Mouse (Mus musculus) adrenal gland, postnatal 14 days (tissue): Measurements from ENCODE around the gene Kat5. TPM values are rescaled to one million over a fixed set of nuclear protein-coding genes. Genes with fewer than 3 reads are reported as not detected.

Source experiments
- DNase-seq: peaks from one replicate; pipeline ENCODE4 v3.0.0; 2021; ENCODE audit warnings: mixed read lengths
- long read RNA-seq, 2 experiments: library from polyadenylated mRNA; stranded (forward); transcript quantifications; one replicate each; pipeline ENCODE4 v2.0.0; 2021
- total RNA-seq: library from RNA; stranded (reverse); gene quantifications from 2 replicates; pipeline ENCODE4 v1.2.3, GENCODE M21; 2021

Gene Kat5
- 54.8 and 62.0 TPM in 2 replicates for total RNA-seq
- long read RNA-seq, experiment 1, transcript Kat5-201 (14 exons, 2,154 nt): minor isoform, 14 of 57 reads
- long read RNA-seq, experiment 1, transcript Kat5-202 (12 exons, 1,905 nt): minor isoform, 6 of 57 reads
- long read RNA-seq, experiment 1, transcript Kat5-206 (13 exons, 1,386 nt): major isoform, 16 of 57 reads
- long read RNA-seq, experiment 1, partial matches to known transcripts: 12 of 57 reads
- long read RNA-seq, experiment 1, other reads (novel, unspliced or antisense): 7 of 57 reads
- long read RNA-seq, experiment 2, transcript Kat5-201 (14 exons, 2,154 nt): minor isoform, 10 of 35 reads
- long read RNA-seq, experiment 2, transcript Kat5-206 (13 exons, 1,386 nt): major isoform, 14 of 35 reads
- long read RNA-seq, experiment 2, partial matches to known transcripts: 8 of 35 reads
- long read RNA-seq, experiment 2, other reads (novel, unspliced or antisense): 2 of 35 reads

DNA sequence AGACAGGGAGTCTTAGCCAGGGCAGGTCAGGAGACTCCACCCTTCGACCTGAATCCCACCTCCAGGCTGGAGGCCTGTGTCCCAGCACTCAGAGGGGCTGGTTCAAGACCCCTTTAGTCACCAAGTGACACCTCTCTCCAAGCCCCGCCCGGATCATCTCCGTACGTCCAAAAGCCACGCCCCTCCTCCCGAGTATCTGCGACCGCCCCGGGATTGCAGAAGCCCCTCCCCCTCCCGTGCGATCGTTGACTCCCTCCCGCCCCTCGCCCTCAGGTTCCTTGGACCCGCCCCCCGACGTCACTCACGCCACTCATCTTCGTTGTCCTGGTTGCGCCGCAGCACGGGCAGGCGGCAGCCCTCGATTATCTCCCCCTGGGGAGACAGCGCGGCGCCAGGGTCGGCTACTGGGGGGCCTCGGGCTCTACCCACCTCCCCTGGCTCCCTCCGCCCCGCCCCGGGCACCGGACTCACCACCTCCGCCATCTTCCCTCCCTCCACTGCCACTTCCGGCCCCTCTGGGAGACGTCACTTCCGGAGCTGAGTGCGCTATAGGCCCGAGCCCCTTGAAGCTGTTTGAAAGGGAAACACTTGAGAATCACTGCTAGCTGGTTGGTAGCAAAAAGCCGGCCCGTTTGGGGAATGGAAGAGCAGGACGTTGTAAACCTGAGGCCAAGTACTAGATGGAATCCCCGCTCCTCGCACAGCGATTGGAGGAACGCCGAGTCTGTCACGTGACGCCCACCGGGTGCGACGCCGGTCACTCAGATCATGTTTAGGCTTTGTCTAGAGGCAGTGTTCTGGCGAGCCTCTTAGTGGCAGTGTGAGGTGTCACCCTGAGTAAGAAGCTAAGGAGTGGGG lies at the start of gene Kat5:
Kat5 (minus strand) TSS at position 691 of the 858 bp plus-strand sequence.
- DNase-seq: peak; percentile 94

DNA sequence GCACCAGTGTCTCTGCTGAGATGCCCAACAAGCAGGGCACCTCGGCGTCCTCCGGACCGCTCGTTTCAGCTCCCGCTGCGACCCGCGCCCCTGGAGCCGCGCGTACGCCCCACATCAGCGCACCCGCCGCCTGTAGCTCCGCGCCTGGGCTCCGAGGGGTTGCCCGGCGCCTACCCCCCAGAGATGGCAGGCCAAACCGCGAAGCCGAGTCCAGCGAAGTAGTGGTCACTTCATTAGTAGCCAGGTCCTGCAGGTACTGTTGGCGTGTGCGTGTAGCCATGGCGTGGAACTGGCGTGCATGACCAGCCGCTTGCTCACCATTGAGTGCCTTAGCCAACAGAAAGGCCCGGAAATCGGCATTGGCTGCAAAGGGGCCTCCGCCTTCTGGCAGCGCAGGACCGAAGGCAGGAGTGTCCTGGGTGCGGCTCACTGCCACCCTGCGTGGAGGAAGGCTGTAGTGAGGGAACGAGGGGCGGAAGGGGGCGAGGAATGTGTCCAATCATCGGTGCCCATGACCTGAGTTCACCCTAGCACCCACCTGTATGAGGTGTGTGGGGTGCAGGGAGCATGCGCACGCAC lies 44.8 kb upstream of the Kat5 start:
- DNase-seq: no peak

DNA sequence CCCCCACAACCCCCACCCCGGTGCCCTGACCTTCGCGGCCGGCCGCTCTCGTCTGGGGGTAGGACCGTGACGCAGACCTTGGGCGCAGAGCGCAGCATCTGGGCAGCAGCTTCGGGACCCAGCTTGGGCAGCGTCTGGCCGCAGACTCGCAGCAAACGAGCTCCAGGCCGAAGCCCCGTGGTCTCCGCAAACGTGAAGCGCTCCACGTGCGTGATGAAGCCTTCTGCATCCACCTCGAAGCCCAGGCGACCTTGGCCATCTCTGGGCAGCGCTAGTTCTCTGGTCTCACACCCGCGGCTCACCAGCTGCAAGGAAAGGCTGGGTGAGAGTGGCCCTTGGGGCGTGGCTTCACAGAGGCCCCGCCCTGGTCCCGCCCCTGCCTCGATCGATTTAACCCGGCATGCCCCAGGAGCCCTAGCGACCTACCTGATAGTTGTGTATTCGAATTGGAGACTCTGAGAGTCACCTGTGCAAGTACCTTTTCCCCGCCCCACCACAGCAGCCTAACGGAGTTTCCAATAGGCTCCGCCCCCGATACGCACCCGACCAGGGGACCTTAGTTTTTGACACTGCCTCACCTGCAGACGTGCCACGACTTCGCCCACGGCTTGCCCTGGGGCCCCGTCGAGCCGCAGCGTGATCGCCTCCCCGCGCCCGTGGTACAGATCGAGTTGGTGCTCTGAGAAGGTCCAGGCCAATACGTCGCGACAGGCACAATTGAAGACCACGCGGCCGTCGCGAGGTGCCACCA lies 44.1 kb upstream of the Kat5 start:
- DNase-seq: peak; percentile 57

DNA sequence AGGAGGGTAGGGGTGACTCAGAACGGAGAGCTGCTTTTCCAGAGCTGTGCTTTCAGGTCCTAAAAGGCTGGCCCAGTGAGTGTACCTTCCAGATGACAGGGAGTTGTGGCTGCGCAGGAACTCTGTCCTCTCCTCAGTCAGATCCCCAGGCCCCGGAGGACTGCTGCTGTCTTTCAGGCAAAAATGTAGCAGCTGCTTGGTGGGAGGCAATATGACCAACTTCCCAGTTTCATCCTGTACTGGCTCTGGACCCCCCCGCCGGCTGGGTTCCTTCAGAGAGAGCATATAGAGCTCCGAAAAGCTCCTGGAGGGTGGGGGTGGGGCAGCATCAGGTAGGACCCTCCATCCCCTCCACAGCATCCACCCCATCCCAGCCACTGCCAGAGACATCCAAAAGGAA lies 42.5 kb upstream of the Kat5 start:
- DNase-seq: no peak

DNA sequence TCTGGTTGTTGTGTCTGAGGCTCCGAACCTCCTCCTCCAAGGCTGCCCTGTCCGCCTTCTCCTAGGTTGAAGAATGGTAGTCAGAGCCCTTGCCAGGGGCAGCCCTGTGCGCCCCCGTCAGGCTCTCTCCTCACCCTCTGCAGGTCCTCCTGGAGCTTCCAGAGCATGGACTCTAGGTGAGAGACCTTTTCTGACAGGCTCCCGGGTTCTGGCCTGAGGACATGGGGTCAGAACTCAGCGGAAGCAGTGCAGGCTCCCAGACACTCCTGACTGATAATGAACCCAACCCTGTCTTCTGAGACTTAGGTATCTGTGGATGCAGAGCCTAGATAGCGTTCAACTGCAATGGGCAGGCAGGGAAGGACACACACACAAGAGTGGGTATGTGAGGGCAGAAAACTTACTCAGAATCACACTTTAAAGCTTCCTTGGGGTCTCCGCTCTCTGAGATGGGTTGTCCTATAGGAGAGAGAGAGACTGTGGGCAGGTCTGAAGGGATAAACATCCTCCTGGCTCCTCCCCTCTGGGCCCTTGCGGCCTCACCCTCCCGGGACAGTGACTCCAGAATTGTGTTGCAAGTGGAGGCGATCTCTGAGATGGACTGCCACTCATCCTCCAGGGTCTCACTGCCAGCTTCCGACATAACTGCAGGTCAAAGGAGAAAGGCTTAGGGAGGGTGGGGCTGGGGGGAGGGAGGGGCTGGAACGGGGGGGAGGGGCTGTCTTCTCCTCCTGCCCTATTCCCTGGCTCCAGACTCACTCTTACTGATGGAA lies 41.7 kb upstream of the Kat5 start:
- no peak for DNase-seq

- DNase-seq: peak; percentile 60
Measured at GRCm38 (mm10) chr19:5649298-5649741, 39.3 kb upstream of the Kat5 start.

- DNase-seq: peak; percentile 91
Measured at GRCm38 (mm10) chr19:5648401-5649297, 38.6 kb upstream of the Kat5 start.

DNA sequence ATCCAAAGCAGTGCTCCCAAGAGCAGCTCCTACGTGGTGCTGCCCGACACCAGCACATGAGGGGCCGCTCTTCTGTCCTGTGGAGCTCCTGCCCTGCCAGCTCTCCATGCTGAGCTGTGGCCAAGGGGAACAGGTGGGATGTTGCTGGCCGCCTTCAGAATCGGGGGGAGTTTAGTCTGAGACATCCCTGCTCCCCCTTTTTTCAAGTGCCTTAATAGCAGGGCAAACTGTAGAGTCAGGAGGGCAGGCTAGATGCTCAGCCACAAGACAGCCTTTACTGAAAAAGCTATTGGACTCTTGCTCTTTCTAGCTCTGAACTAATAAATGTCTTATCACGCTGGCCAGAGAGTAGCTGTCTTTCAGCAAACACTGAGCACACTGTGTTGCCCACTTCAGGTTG lies 37.8 kb upstream of the Kat5 start:
- DNase-seq: no peak

- DNase-seq: no peak
Measured at GRCm38 (mm10) chr19:5646731-5647330, 36.8 kb upstream of the Kat5 start.

DNA sequence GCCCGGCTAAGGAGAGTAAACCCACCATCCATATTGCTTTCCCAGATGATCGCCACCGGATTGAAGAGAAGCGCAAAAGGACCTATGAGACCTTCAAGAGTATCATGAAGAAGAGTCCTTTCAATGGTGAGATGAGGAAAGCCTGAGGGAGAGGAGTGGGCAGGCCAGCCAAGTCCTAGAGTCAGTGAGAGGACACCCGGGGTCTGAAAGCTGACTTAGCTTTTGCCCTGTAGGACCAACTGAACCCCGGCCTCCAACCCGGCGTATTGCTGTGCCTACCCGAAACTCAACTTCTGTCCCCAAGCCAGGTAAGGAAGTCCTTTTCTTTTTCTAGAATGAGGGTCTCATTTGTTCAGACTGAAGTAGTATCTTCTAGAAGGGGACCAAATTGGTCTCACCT lies 35.2 kb upstream of the Kat5 start:
- DNase-seq: no peak

GRCm38 (mm10) chr19:5641641-5642040 lies 31.6 kb upstream of the Kat5 start:
- no peak for DNase-seq

- no peak for DNase-seq
Measured at GRCm38 (mm10) chr19:5641021-5641420, 31.0 kb upstream of the Kat5 start.

GRCm38 (mm10) chr19:5640339-5640738 lies 30.3 kb upstream of the Kat5 start:
- no peak for DNase-seq

- DNase-seq: no peak
Measured at GRCm38 (mm10) chr19:5638416-5639005, 28.5 kb upstream of the Kat5 start.

- peak; percentile 96 for DNase-seq
Measured at GRCm38 (mm10) chr19:5637069-5638047, 27.3 kb upstream of the Kat5 start, which contains the start of gene Rela. Gene Rela, plus strand, starts transcription at chr19:5637483.

DNA sequence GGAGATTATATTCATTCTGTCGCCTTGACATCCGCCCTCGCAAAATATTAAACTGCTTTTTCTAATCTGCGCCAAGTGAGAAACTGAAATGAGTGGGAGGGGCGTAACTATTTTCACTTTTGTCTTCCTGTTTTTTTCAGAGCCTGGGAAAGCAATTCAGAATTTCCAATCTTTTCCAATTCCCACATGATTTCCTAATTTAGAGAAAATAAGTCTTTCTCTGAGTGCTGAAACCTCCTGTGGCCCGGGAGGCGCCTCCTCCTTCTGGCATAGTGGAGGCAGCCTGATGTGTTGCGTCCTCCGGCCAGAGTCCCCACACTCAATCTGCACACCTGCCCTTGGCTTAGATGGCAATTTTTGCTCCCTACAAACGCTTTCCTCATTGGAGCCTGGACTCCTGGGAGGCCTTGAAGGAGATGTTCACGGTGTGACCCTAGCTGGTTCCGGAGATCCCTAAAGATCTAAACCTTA lies 26.6 kb upstream of the Kat5 start:
- DNase-seq: no peak

DNA sequence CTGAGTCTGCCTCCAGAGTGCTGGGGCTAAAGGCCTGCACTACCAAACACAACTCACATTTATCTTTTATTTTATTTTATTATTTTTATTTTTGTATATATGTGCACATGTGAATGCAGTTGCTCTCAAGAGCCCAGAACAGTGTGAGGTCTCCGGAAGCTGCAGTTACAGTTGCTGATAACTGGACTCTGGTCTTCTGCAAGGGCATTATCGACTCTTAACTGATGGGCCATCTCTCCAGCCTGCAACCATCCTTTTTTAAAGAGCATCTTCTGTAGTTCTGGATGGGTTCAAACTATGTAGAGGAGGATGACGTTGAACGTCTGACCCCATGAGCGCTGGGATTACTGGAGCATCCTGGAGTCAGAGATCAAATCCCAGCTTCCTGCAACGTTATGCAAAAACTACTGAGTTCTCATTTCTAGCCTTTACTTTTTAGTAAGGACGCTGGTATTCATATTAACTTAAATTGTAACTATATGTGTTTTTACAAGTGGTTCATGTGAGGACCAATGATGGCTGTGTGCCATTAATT lies 26.1 kb upstream of the Kat5 start:
- no peak for DNase-seq

GRCm38 (mm10) chr19:5632120-5632519 lies 22.1 kb upstream of the Kat5 start:
- DNase-seq: no peak
